Mouse (Mus musculus): ENCODE measurements around the gene Cpa5. TPM values are rescaled to one million over a fixed set of nuclear protein-coding genes. Genes with fewer than 3 reads are reported as not detected.
A peak's percentile ranks its signal among the peaks of the same experiment; 100 is the strongest.

The Cpa5 gene
- not detected in 2 replicates for total RNA-seq (2021)
- long read RNA-seq, experiment 1, result 0 reads
- long read RNA-seq, experiment 2, result 0 reads

GRCm38 (mm10) chr6:30610710-30611109 is at the start of gene Cpa5:
Gene Cpa5 (plus strand): TSS chr6:30611010.
- DNase-seq, result no peak

- DNase-seq, result no peak
Measured at GRCm38 (mm10) chr6:30562132-30562531, 48.7 kb upstream of the Cpa5 start.

GRCm38 (mm10) chr6:30563575-30563974 is 47.2 kb upstream of the Cpa5 start:
- no peak for DNase-seq

- DNase-seq, result peak; percentile 49
Measured at GRCm38 (mm10) chr6:30564051-30564450, 46.8 kb upstream of the Cpa5 start.

GRCm38 (mm10) chr6:30568069-30568468 is 42.7 kb upstream of the Cpa5 start, which contains the start of gene Cpa4:
Gene Cpa4 (plus strand): TSS chr6:30568369.
- DNase-seq, result no peak

- DNase-seq, result no peak
Measured at GRCm38 (mm10) chr6:30569331-30569730, 41.5 kb upstream of the Cpa5 start.

- DNase-seq, result no peak
Measured at GRCm38 (mm10) chr6:30570012-30570411, 40.8 kb upstream of the Cpa5 start.

GRCm38 (mm10) chr6:30572456-30573311 is 38.1 kb upstream of the Cpa5 start:
- DNase-seq, result no peak

GRCm38 (mm10) chr6:30573380-30573779 is 37.4 kb upstream of the Cpa5 start:
- no peak for DNase-seq

GRCm38 (mm10) chr6:30574945-30575344 is 35.9 kb upstream of the Cpa5 start:
- no peak for DNase-seq

- no peak for DNase-seq
Measured at GRCm38 (mm10) chr6:30576477-30577203, 34.2 kb upstream of the Cpa5 start.

GRCm38 (mm10) chr6:30579961-30580840 is 30.6 kb upstream of the Cpa5 start:
- no peak for DNase-seq

GRCm38 (mm10) chr6:30580841-30581176 is 30.0 kb upstream of the Cpa5 start:
- no peak for DNase-seq

GRCm38 (mm10) chr6:30586886-30587442 is 23.8 kb upstream of the Cpa5 start:
- DNase-seq, result no peak

- DNase-seq, result no peak
Measured at GRCm38 (mm10) chr6:30589819-30590218, 21.0 kb upstream of the Cpa5 start.

- DNase-seq, result no peak
Measured at GRCm38 (mm10) chr6:30591851-30592404, 18.9 kb upstream of the Cpa5 start.

- no peak for DNase-seq
Measured at GRCm38 (mm10) chr6:30592417-30592974, 18.3 kb upstream of the Cpa5 start.

- DNase-seq, result no peak
Measured at GRCm38 (mm10) chr6:30594364-30594763, 16.4 kb upstream of the Cpa5 start.

- no peak for DNase-seq
Measured at GRCm38 (mm10) chr6:30596230-30596898, 14.4 kb upstream of the Cpa5 start.

GRCm38 (mm10) chr6:30600033-30600432 is 10.8 kb upstream of the Cpa5 start:
- peak; percentile 20 for DNase-seq

- no peak for DNase-seq
Measured at GRCm38 (mm10) chr6:30600995-30601394, 9.8 kb upstream of the Cpa5 start.

Data from adrenal gland, postnatal 14 days (tissue).